Mouse (Mus musculus): ENCODE data around the gene Cotl1. TPM values are rescaled to one million over a fixed set of nuclear protein-coding genes. Genes with fewer than 3 reads are reported as not detected.

Gene Cotl1
- polyA plus RNA-seq, 1 experiment: 119 TPM

- no peak for DNase-seq (ENCODE audit: extremely low spot score in 1 of 2, low spot score in 1 of 2)
Observed at GRCm38 (mm10) chr8:119823278-119823677, 17.1 kb downstream of the Cotl1 start.

GRCm38 (mm10) chr8:119821691-119822090 is 18.7 kb downstream of the Cotl1 start:
- DNase-seq (ENCODE audit: extremely low spot score in 1 of 2, low spot score in 1 of 2): no peak

- no peak for DNase-seq (ENCODE audit: extremely low spot score in 1 of 2, low spot score in 1 of 2)
Observed at GRCm38 (mm10) chr8:119819976-119820375, 20.4 kb downstream of the Cotl1 start.

- DNase-seq (ENCODE audit: extremely low spot score in 1 of 2, low spot score in 1 of 2): no peak
Observed at GRCm38 (mm10) chr8:119819316-119819715, 21.0 kb downstream of the Cotl1 start.

GRCm38 (mm10) chr8:119817446-119817845 is 22.9 kb downstream of the Cotl1 start:
- no peak for DNase-seq (ENCODE audit: extremely low spot score in 1 of 2, low spot score in 1 of 2)

GRCm38 (mm10) chr8:119816219-119816618 is 24.1 kb downstream of the Cotl1 start:
- no peak for DNase-seq (ENCODE audit: extremely low spot score in 1 of 2, low spot score in 1 of 2)

GRCm38 (mm10) chr8:119812650-119813431 is 27.5 kb downstream of the Cotl1 start:
- DNase-seq (ENCODE audit: extremely low spot score in 1 of 2, low spot score in 1 of 2): no peak

- DNase-seq (ENCODE audit: extremely low spot score in 1 of 2, low spot score in 1 of 2): no peak
Observed at GRCm38 (mm10) chr8:119811925-119812324, 28.4 kb downstream of the Cotl1 start.

- no peak for DNase-seq (ENCODE audit: extremely low spot score in 1 of 2, low spot score in 1 of 2)
Observed at GRCm38 (mm10) chr8:119810953-119811499, 29.3 kb downstream of the Cotl1 start.

- peak in 1 of 2 experiments; percentile 62 for DNase-seq (ENCODE audit: extremely low spot score in 1 of 2, low spot score in 1 of 2)
Observed at GRCm38 (mm10) chr8:119810127-119810868, 30.0 kb downstream of the Cotl1 start.

- DNase-seq (ENCODE audit: extremely low spot score in 1 of 2, low spot score in 1 of 2): no peak
Observed at GRCm38 (mm10) chr8:119809620-119810019, 30.7 kb downstream of the Cotl1 start.

- no peak for DNase-seq (ENCODE audit: extremely low spot score in 1 of 2, low spot score in 1 of 2)
Observed at GRCm38 (mm10) chr8:119807687-119808086, 32.7 kb downstream of the Cotl1 start.

- DNase-seq (ENCODE audit: extremely low spot score in 1 of 2, low spot score in 1 of 2): peak; percentile 60 to 90
Observed at GRCm38 (mm10) chr8:119806422-119807263, 33.7 kb downstream of the Cotl1 start.

- DNase-seq (ENCODE audit: extremely low spot score in 1 of 2, low spot score in 1 of 2): no peak
Observed at GRCm38 (mm10) chr8:119805275-119805674, 35.1 kb downstream of the Cotl1 start.

GRCm38 (mm10) chr8:119802592-119802991 is 37.8 kb downstream of the Cotl1 start:
- DNase-seq (ENCODE audit: extremely low spot score in 1 of 2, low spot score in 1 of 2): no peak

- DNase-seq (ENCODE audit: extremely low spot score in 1 of 2, low spot score in 1 of 2): peak in 1 of 2 experiments; percentile 75
Observed at GRCm38 (mm10) chr8:119801168-119801567, 39.2 kb downstream of the Cotl1 start.

- no peak for DNase-seq (ENCODE audit: extremely low spot score in 1 of 2, low spot score in 1 of 2)
Observed at GRCm38 (mm10) chr8:119798965-119799264, 41.4 kb downstream of the Cotl1 start.

GRCm38 (mm10) chr8:119798170-119798964 is 42.0 kb downstream of the Cotl1 start:
- DNase-seq (ENCODE audit: extremely low spot score in 1 of 2, low spot score in 1 of 2): peak in 1 of 2 experiments; percentile 67

- no peak for DNase-seq (ENCODE audit: extremely low spot score in 1 of 2, low spot score in 1 of 2)
Observed at GRCm38 (mm10) chr8:119795651-119796050, 44.7 kb downstream of the Cotl1 start.

- no peak for DNase-seq (ENCODE audit: extremely low spot score in 1 of 2, low spot score in 1 of 2)
Observed at GRCm38 (mm10) chr8:119794689-119795088, 45.7 kb downstream of the Cotl1 start.
